Mouse (Mus musculus): ENCODE data around the gene Mki67. TPM values are rescaled to one million over a fixed set of nuclear protein-coding genes. Genes with fewer than 3 reads are reported as not detected.

The Mki67 gene
- polyA plus RNA-seq, 1 experiment from 2014 or later = 2.8 TPM

GRCm38 (mm10) chr7:135649306-135649705 lies 66.9 kb downstream of the Mki67 start:
- Histone ChIP-seq H3K4me2 (replicated peaks; ENCODE audit: low read depth, low read length) (no peak overlapping the region), H3K4me1 (ENCODE audit: insufficient read depth, low read depth, low read length) (peaks cover 5% of the 10 kb centered on the region; the same call in 1 of the 2 replicates), H3K36me3 (ENCODE audit: insufficient read depth, low read length) (no peaks in the 10 kb centered on the region), H3K4me3 (ENCODE audit: low read depth, low read length) (no peak overlapping the region), H3K27me3 (replicated peaks; ENCODE audit: insufficient read depth, low read length) (no peaks in the 10 kb centered on the region), H3K9me3 (ENCODE audit: low read length) (no peaks in the 10 kb centered on the region), H3K27ac (ENCODE audit: low read length) (no peak overlapping the region), H3K9ac (replicated peaks; ENCODE audit: low read depth) (no peak overlapping the region)
- DNase-seq (ENCODE audit: low spot score) (no peak), ATAC-seq (no peak)
- WGBS = 95% methylated on average over 1 of the region's 1 CpGs
- no peak for TF ChIP-seq EP300 (IDR thresholded peaks at IDR 0.05)
- TF ChIP-seq CTCF (IDR thresholded peaks at IDR 0.05) = no peak

- Histone ChIP-seq H3K27ac (ENCODE audit: low read length) (no peak overlapping the region), H3K36me3 (ENCODE audit: insufficient read depth, low read length) (no peaks in the 10 kb centered on the region), H3K4me3 (ENCODE audit: low read depth, low read length) (no peak overlapping the region), H3K4me1 (ENCODE audit: insufficient read depth, low read depth, low read length) (peaks cover 5% of the 10 kb centered on the region; the same call in 1 of the 2 replicates), H3K9ac (replicated peaks; ENCODE audit: low read depth) (no peak overlapping the region), H3K9me3 (ENCODE audit: low read length) (no peaks in the 10 kb centered on the region), H3K27me3 (replicated peaks; ENCODE audit: insufficient read depth, low read length) (no peaks in the 10 kb centered on the region), H3K4me2 (replicated peaks; ENCODE audit: low read depth, low read length) (no peak overlapping the region)
- TF ChIP-seq CTCF (IDR thresholded peaks at IDR 0.05) = no peak
- TF ChIP-seq EP300 (IDR thresholded peaks at IDR 0.05) = no peak
- DNase-seq (ENCODE audit: low spot score) (no peak), ATAC-seq (no peak)
- 73% methylated on average over 8 of the region's 8 CpGs for WGBS
Measured at GRCm38 (mm10) chr7:135648821-135649220, 67.3 kb downstream of the Mki67 start.

- DNase-seq (ENCODE audit: low spot score) (no peak), ATAC-seq (no peak)
- Histone ChIP-seq H3K4me1 (ENCODE audit: insufficient read depth, low read depth, low read length) (no peaks in the 10 kb centered on the region), H3K27me3 (replicated peaks; ENCODE audit: insufficient read depth, low read length) (no peaks in the 10 kb centered on the region), H3K4me3 (ENCODE audit: low read depth, low read length) (no peak overlapping the region), H3K9me3 (ENCODE audit: low read length) (no peaks in the 10 kb centered on the region), H3K27ac (ENCODE audit: low read length) (no peak overlapping the region), H3K9ac (replicated peaks; ENCODE audit: low read depth) (no peak overlapping the region), H3K4me2 (replicated peaks; ENCODE audit: low read depth, low read length) (no peak overlapping the region), H3K36me3 (ENCODE audit: insufficient read depth, low read length) (no peaks in the 10 kb centered on the region)
- WGBS = 52% methylated on average over 6 of the region's 6 CpGs
- TF ChIP-seq EP300 (IDR thresholded peaks at IDR 0.05) = no peak
- no peak for TF ChIP-seq CTCF (IDR thresholded peaks at IDR 0.05)
Measured at GRCm38 (mm10) chr7:135646976-135647375, 69.2 kb downstream of the Mki67 start.

- no peak for ATAC-seq
Measured at GRCm38 (mm10) chr7:135644452-135644851, 71.7 kb downstream of the Mki67 start.

GRCm38 (mm10) chr7:135641698-135642507 lies 74.3 kb downstream of the Mki67 start:
- Histone ChIP-seq H3K27me3 (replicated peaks; ENCODE audit: insufficient read depth, low read length) (no peaks in the 10 kb centered on the region), H3K4me1 (ENCODE audit: insufficient read depth, low read depth, low read length) (no peaks in the 10 kb centered on the region), H3K4me2 (replicated peaks; ENCODE audit: low read depth, low read length) (no peak overlapping the region), H3K9ac (replicated peaks; ENCODE audit: low read depth) (no peak overlapping the region), H3K27ac (ENCODE audit: low read length) (no peak overlapping the region), H3K4me3 (ENCODE audit: low read depth, low read length) (no peak overlapping the region), H3K9me3 (ENCODE audit: low read length) (no peaks in the 10 kb centered on the region), H3K36me3 (ENCODE audit: insufficient read depth, low read length) (no peaks in the 10 kb centered on the region)
- 55% methylated on average over 14 of the region's 14 CpGs for WGBS
- DNase-seq (ENCODE audit: low spot score) = peak; percentile 57
- TF ChIP-seq EP300 (IDR thresholded peaks at IDR 0.05) (no peak), CTCF (IDR thresholded peaks at IDR 0.05) (peak; percentile 70)
- no peak for ATAC-seq

More at GRCm38 (mm10) chr7:135644452-135644851, 71.7 kb downstream of the Mki67 start:
- TF ChIP-seq EP300 (IDR thresholded peaks at IDR 0.05) (no peak), CTCF (IDR thresholded peaks at IDR 0.05) (no peak)
- no peak overlapping the region for H3K9ac ChIP-seq (replicated peaks; ENCODE audit: low read depth)
- H3K4me1 ChIP-seq (ENCODE audit: insufficient read depth, low read depth, low read length) = no peaks in the 10 kb centered on the region
- no peak for DNase-seq (ENCODE audit: low spot score)
- no peaks in the 10 kb centered on the region for H3K9me3 ChIP-seq (ENCODE audit: low read length)
- H3K4me3 ChIP-seq (ENCODE audit: low read depth, low read length) = no peak overlapping the region
- H3K27ac ChIP-seq (ENCODE audit: low read length) = no peak overlapping the region
- no peaks in the 10 kb centered on the region for H3K36me3 ChIP-seq (ENCODE audit: insufficient read depth, low read length)
- H3K4me2 ChIP-seq (replicated peaks; ENCODE audit: low read depth, low read length) = no peak overlapping the region
- no peaks in the 10 kb centered on the region for H3K27me3 ChIP-seq (replicated peaks; ENCODE audit: insufficient read depth, low read length)
- WGBS = 68% methylated on average over 1 of the region's 1 CpGs

Other genes with a start within 250 kb of the Mki67 start
- gene Clrn3, start 187.7 kb downstream of the Mki67 start, polyA plus RNA-seq (2015; fragmentation: Nextera tagmentation; extraction: Ambion mirVana) = not detected in 2 replicates
- gene Ptpre, start 178.9 kb downstream of the Mki67 start, polyA plus RNA-seq (2015; fragmentation: Nextera tagmentation; extraction: Ambion mirVana) = 8.6 and 8.7 TPM in 2 replicates

All from lung, postnatal 0 days (tissue).